Mouse (Mus musculus): ENCODE data around the gene Tmed11. TPM values are rescaled to one million over a fixed set of nuclear protein-coding genes. Genes with fewer than 3 reads are reported as not detected.
A peak's percentile ranks its signal among the peaks of the same experiment; 100 is the strongest.
"Not testable (repeated sequence)": the region's sequence is repeated elsewhere in the genome, so short reads cannot be mapped to it uniquely, and the experiment has no call there.

Gene Tmed11
- polyA plus RNA-seq (2012; rRNA removed) (not detected in 2 replicates), polyA plus RNA-seq (2014; fragmentation: Nextera tagmentation; extraction: Ambion mirVana) (not detected in 2 replicates)

DNA sequence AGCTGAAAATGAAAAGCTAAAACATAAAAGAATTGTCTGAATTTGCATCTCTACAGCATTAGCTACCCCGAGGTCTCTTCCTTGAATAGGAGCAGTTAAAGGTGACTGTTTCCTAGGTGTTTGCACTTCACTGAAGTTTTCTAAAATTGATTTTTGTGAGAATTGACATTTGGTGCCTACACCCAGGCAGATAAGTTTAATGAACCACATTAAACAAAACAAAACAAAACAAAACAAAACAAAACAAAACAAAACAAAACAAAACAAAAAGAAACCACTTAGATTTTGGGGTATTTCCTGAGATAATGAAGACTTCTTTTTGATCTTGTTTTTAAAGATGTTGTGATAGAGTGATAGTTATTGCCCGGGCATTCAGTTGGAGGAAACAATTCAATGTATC, at the start of gene Tmed11:
Gene Tmed11 (minus strand): TSS at position 101 of the 400 bp plus-strand sequence.
- H3K4me3 ChIP-seq (ENCODE audit: insufficient read depth in 1 of 2, low read depth in 2 of 2, low read length in 2 of 2); H3K36me3 ChIP-seq (replicated peaks; ENCODE audit: control insufficient read depth, insufficient read depth, low read depth); DNase-seq (ENCODE audit: low read depth in 3 of 3, low spot score in 3 of 3); H3K4me2 ChIP-seq (ENCODE audit: low read depth); H3K27me3 ChIP-seq (ENCODE audit: control insufficient read depth, insufficient read depth, low read length); H3K27ac ChIP-seq; ATAC-seq (ENCODE audit: insufficient read depth); H3K4me1 ChIP-seq (replicated peaks; ENCODE audit: control insufficient read depth in 2 of 2, insufficient read depth in 2 of 2, low read length in 1 of 2); H3K9ac ChIP-seq (replicated peaks); H3K9me3 ChIP-seq (ENCODE audit: control insufficient read depth, low read length): not testable (repeated sequence)
- WGBS (ENCODE audit: insufficient replicate concordance): 33% methylated on average over 2 of the region's 2 CpGs

DNA sequence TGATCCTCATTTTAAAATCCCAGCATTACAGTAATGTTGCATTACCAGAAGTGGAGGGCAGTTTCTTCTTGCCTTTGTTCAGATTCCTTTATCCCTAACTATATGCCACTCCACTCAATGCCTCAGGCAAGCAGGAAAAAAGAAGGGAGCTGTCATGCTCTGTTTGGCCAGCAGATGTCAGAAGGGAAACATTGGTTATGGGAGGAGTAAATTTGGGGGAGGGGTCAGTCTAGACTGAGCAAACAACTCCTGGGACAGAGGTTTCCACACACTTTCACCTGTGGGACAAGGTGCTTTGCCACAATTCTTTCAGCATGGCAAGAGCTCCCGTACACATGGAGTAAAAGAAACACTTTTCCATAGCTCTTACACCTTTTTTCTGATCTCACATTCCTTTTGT, 41.0 kb upstream of the Tmed11 start:
- H3K9me3 ChIP-seq (ENCODE audit: control insufficient read depth, low read length): no peaks in the 10 kb centered on the region
- ATAC-seq (ENCODE audit: insufficient read depth) (no peak), DNase-seq (ENCODE audit: low read depth in 3 of 3, low spot score in 3 of 3) (peak in 1 of 3 experiments; percentile 4)
- 46% methylated on average over 1 of the region's 1 CpGs for WGBS (ENCODE audit: insufficient replicate concordance)
- no peaks in the 10 kb centered on the region for H3K4me1 ChIP-seq (replicated peaks; ENCODE audit: control insufficient read depth in 2 of 2, insufficient read depth in 2 of 2, low read length in 1 of 2)
- no peak overlapping the region for H3K4me3 ChIP-seq (ENCODE audit: insufficient read depth in 1 of 2, low read depth in 2 of 2, low read length in 2 of 2)
- H3K27ac ChIP-seq: no peak overlapping the region
- TF ChIP-seq EP300 (IDR thresholded peaks at IDR 0.05; ENCODE audit: low read depth) (no peak), CTCF (IDR thresholded peaks at IDR 0.05; ENCODE audit: low read depth) (peak; percentile 35; the same call in 1 of the 2 replicates)
- H3K9ac ChIP-seq (replicated peaks): no peak overlapping the region
- no peak overlapping the region for H3K4me2 ChIP-seq (ENCODE audit: low read depth)
- H3K36me3 ChIP-seq (replicated peaks; ENCODE audit: control insufficient read depth, insufficient read depth, low read depth): no peaks in the 10 kb centered on the region
- H3K27me3 ChIP-seq (ENCODE audit: control insufficient read depth, insufficient read depth, low read length): no peaks in the 10 kb centered on the region

- H3K36me3 ChIP-seq (replicated peaks; ENCODE audit: control insufficient read depth, insufficient read depth, low read depth): no peaks in the 10 kb centered on the region
- H3K9ac ChIP-seq (replicated peaks): no peak overlapping the region
- no peaks in the 10 kb centered on the region for H3K4me1 ChIP-seq (replicated peaks; ENCODE audit: control insufficient read depth in 2 of 2, insufficient read depth in 2 of 2, low read length in 1 of 2)
- no peak overlapping the region for H3K27ac ChIP-seq
- ATAC-seq (ENCODE audit: insufficient read depth) (no peak), DNase-seq (ENCODE audit: low read depth in 3 of 3, low spot score in 3 of 3) (no peak)
- no peaks in the 10 kb centered on the region for H3K27me3 ChIP-seq (ENCODE audit: control insufficient read depth, insufficient read depth, low read length)
- no peak overlapping the region for H3K4me2 ChIP-seq (ENCODE audit: low read depth)
- 64% methylated on average over 2 of the region's 2 CpGs for WGBS (ENCODE audit: insufficient replicate concordance)
- no peaks in the 10 kb centered on the region for H3K9me3 ChIP-seq (ENCODE audit: control insufficient read depth, low read length)
- no peak overlapping the region for H3K4me3 ChIP-seq (ENCODE audit: insufficient read depth in 1 of 2, low read depth in 2 of 2, low read length in 2 of 2)
- no peak for TF ChIP-seq EP300 (IDR thresholded peaks at IDR 0.05; ENCODE audit: low read depth)
- no peak for TF ChIP-seq CTCF (IDR thresholded peaks at IDR 0.05; ENCODE audit: low read depth)
Observed at GRCm38 (mm10) chr5:108823276-108823675, 28.1 kb upstream of the Tmed11 start.

DNA sequence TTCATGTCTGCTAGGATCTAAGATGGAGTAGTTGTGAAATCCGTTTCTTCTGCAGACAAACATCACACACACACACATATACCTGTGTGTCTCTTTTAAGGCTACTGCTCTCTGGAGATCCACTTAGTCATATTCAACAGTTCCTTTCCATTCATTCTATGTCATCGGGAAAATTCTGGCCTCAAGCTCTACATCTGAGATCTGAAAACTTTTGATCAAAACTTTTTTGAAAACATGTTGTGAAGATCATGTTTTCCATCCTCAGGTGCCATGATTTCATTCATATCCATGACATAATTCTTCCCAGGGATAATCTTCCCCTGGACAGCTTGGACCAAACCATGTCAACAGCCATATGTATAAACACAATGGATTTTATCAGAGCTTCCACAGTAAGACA, 13.6 kb upstream of the Tmed11 start, which contains the start of gene Vmn2r8:
Gene Vmn2r8 (minus strand): TSS at position 101 of the 400 bp plus-strand sequence.
- H3K9me3 ChIP-seq (ENCODE audit: control insufficient read depth, low read length); H3K4me1 ChIP-seq (replicated peaks; ENCODE audit: control insufficient read depth in 2 of 2, insufficient read depth in 2 of 2, low read length in 1 of 2); H3K36me3 ChIP-seq (replicated peaks; ENCODE audit: control insufficient read depth, insufficient read depth, low read depth); H3K4me2 ChIP-seq (ENCODE audit: low read depth); H3K9ac ChIP-seq (replicated peaks); DNase-seq (ENCODE audit: low read depth in 3 of 3, low spot score in 3 of 3); H3K27me3 ChIP-seq (ENCODE audit: control insufficient read depth, insufficient read depth, low read length); ATAC-seq (ENCODE audit: insufficient read depth); H3K27ac ChIP-seq; H3K4me3 ChIP-seq (ENCODE audit: insufficient read depth in 1 of 2, low read depth in 2 of 2, low read length in 2 of 2): not testable (repeated sequence)
- WGBS (ENCODE audit: insufficient replicate concordance): 51% methylated on average over 2 of the region's 2 CpGs

GRCm38 (mm10) chr5:108803646-108804045, 8.5 kb upstream of the Tmed11 start:
- DNase-seq (ENCODE audit: low read depth in 3 of 3, low spot score in 3 of 3) (no peak), ATAC-seq (ENCODE audit: insufficient read depth) (no peak)
- Histone ChIP-seq H3K4me3 (ENCODE audit: insufficient read depth in 1 of 2, low read depth in 2 of 2, low read length in 2 of 2) (no peak overlapping the region), H3K27me3 (ENCODE audit: control insufficient read depth, insufficient read depth, low read length) (no peaks in the 10 kb centered on the region), H3K36me3 (replicated peaks; ENCODE audit: control insufficient read depth, insufficient read depth, low read depth) (no peaks in the 10 kb centered on the region), H3K9ac (replicated peaks) (no peak overlapping the region), H3K4me1 (replicated peaks; ENCODE audit: control insufficient read depth in 2 of 2, insufficient read depth in 2 of 2, low read length in 1 of 2) (no peaks in the 10 kb centered on the region), H3K4me2 (ENCODE audit: low read depth) (no peak overlapping the region), H3K9me3 (ENCODE audit: control insufficient read depth, low read length) (no peaks in the 10 kb centered on the region), H3K27ac (no peak overlapping the region)
- 28% methylated on average over 1 of the region's 1 CpGs for WGBS (ENCODE audit: insufficient replicate concordance)
- TF ChIP-seq CTCF (IDR thresholded peaks at IDR 0.05; ENCODE audit: low read depth) (no peak), EP300 (IDR thresholded peaks at IDR 0.05; ENCODE audit: low read depth) (no peak)
